Mouse (Mus musculus) C3H10T1/2 (cell line): Measurements from ENCODE around the gene Olfr905. TPM values are rescaled to one million over a fixed set of nuclear protein-coding genes. Genes with fewer than 3 reads are reported as not detected.

Experiments used
- polyA plus RNA-seq, 2 experiments: library from polyadenylated mRNA; unstranded; fragments of >200 nt; fragmentation: generic; extraction: Trizol; gene quantifications; one replicate each; pipeline ENCODE4 v1.2.1; 2012; ENCODE audit warnings: missing spikeins in 2 of 2

The Olfr905 gene
- not detected for polyA plus RNA-seq

DNA sequence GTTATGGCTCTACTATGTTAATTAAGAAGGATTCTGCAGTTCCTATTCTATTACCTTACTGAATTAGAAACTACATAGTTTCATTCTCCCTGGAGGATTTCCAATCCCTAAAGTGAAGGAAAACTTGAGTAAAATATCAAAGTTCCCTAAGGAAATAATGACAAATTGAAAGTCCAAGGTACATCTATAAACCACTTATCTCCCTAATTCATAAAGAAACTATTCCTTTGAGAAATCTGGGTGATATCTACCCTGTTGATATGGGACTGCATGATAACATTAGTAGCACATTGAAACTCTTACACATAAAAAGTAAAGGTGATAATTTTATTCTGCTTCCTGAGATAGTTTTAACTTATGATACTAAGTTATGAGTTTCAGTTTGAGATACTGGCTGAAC is at the start of gene Olfr905:
Olfr905 (plus strand) TSS at position 301 of the 400 bp plus-strand sequence.

DNA sequence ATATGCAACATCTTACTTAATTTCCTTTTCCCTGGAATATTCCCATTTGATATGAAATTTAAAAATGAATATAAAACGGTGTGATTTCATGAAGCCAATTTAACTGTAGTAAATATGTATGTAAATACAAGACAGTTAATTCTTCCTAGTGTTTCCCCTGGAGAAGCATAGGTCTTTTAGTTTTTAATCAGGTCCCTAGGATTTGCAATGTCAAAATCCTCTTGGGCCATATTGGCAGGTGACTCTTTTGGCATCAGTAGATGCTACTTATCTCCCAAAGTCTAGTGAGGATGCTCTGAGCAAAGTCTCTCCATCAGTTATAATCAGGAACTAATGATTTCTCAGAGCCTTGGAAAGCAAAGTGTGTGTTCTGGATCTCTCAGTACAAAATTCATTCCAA is 41.8 kb upstream of the Olfr905 start, which contains the start of gene Olfr901:
Olfr901 (plus strand) TSS at position 301 of the 400 bp plus-strand sequence.

DNA sequence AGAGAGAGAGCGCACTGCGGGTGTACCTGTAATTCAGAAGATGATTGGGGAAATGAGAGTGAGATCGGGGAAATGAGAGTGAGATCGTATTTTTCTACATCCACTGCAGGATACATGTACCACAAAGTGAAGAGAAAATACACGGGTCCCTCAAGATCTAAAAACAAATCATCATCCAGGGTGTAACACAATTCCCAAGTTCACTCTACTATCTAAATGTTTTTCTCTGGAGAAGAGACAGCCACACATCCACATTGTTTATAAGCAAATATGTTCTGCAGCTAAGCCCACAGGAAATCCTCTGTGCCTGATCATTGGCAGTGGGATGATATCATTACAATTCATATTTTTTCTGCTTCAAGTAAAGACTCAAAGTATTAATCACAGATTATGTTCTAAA is 23.6 kb upstream of the Olfr905 start, which contains the start of gene Olfr902:
Olfr902 (plus strand) TSS at position 301 of the 400 bp plus-strand sequence.

GRCm38 (mm10) chr9:38462844-38463243 is 8.1 kb upstream of the Olfr905 start, which contains the start of gene Olfr904:
Gene Olfr904, plus strand, starts transcription at chr9:38463144.

GRCm38 (mm10) chr9:38486785-38487184 is 15.9 kb downstream of the Olfr905 start, which contains the start of gene Olfr906:
Gene Olfr906, plus strand, starts transcription at chr9:38487085.

DNA sequence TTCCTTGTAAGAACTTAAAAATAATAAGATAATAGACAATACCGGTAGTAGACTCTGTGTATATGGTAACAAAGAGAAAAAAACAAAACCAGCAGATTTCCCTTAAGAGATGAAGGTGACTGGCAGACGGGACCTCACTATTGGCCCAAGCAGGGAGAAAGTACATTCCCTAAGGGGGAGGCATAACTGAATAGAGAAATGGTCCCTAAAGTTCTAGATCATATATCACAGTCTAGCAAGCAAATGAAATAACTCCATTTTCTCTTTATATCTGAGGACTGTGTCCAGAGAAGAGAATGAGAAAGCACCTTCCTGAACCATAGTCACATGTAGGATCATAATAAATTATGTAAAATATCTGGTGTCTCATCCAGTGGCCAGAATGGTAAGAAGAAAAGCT is 24.6 kb downstream of the Olfr905 start, which contains the start of gene Olfr907:
Olfr907 (plus strand) TSS at position 301 of the 400 bp plus-strand sequence.

GRCm38 (mm10) chr9:38521280-38521679 is 50.4 kb downstream of the Olfr905 start, which contains the start of gene Olfr911-ps1:
Gene Olfr911-ps1, plus strand, starts transcription at chr9:38521580.

Other genes starting within 250 kb of the Olfr905 start
- gene Olfr143, start 218.3 kb upstream of the Olfr905 start, polyA plus RNA-seq: not detected
- not detected for gene Olfr895, start 203.3 kb upstream of the Olfr905 start, polyA plus RNA-seq
- gene Olfr896-ps1, start 180.0 kb upstream of the Olfr905 start, polyA plus RNA-seq: not detected
- gene Olfr25, start 142.0 kb upstream of the Olfr905 start, polyA plus RNA-seq: not detected
- not detected for gene Olfr898, start 122.7 kb upstream of the Olfr905 start, polyA plus RNA-seq
- not detected for gene Olfr250, start 104.2 kb upstream of the Olfr905 start, polyA plus RNA-seq
- not detected for gene Olfr251, start 94.0 kb upstream of the Olfr905 start, polyA plus RNA-seq
- gene Olfr147, start 69.4 kb upstream of the Olfr905 start, polyA plus RNA-seq: not detected
- not detected for gene Olfr901, start 41.7 kb upstream of the Olfr905 start, polyA plus RNA-seq
- not detected for gene Olfr902, start 23.5 kb upstream of the Olfr905 start, polyA plus RNA-seq
- gene Olfr904, start 8.0 kb upstream of the Olfr905 start, polyA plus RNA-seq: not detected
- not detected for gene Olfr906, start 16.0 kb downstream of the Olfr905 start, polyA plus RNA-seq
- not detected for gene Olfr907, start 24.7 kb downstream of the Olfr905 start, polyA plus RNA-seq
- not detected for gene Olfr911-ps1, start 50.5 kb downstream of the Olfr905 start, polyA plus RNA-seq
- not detected for gene Olfr910, start 66.7 kb downstream of the Olfr905 start, polyA plus RNA-seq
- gene Olfr912, start 109.1 kb downstream of the Olfr905 start, polyA plus RNA-seq: not detected
- gene Olfr913, start 121.7 kb downstream of the Olfr905 start, polyA plus RNA-seq: not detected
- gene Olfr914, start 134.0 kb downstream of the Olfr905 start, polyA plus RNA-seq: not detected
- not detected for gene Olfr916, start 188.8 kb downstream of the Olfr905 start, polyA plus RNA-seq
- gene Olfr917, start 194.7 kb downstream of the Olfr905 start, polyA plus RNA-seq: not detected
- not detected for gene Olfr918, start 203.5 kb downstream of the Olfr905 start, polyA plus RNA-seq
- gene Olfr919, start 232.6 kb downstream of the Olfr905 start, polyA plus RNA-seq: not detected
- 10 to 100 TPM in 1 of 2 experiments, 1 to 10 TPM in 1; 1.2 to 22.6 TPM for gene Vwa5a, start 247.2 kb downstream of the Olfr905 start, polyA plus RNA-seq